Mouse (Mus musculus): ENCODE measurements around the gene Bcl2l15.
"Not testable (repeated sequence)": the region's sequence is repeated elsewhere in the genome, so short reads cannot be mapped to it uniquely, and the experiment has no call there.

Gene Bcl2l15

DNA sequence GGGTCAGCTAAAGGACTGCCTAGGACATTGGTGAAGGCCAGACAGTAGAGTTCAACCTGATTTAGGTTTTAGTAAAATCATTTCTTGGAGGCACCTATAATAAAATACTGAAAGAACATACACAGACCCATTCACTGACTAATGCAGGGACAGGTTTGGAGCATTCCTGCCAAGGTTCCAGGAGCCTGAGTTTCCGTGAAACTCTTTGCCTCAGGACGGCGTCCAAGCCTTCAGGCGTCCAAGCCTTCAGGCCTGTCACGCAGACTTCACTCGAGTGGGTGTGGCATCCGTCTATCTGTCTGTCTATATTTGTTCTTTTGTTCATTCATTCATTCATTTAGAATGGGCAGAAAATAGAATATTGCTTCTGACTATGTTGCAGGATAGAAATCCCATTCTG lies 1.3 kb upstream of the Bcl2l15 start:
- DNase-seq (ENCODE audit: low read depth) = no peak

DNA sequence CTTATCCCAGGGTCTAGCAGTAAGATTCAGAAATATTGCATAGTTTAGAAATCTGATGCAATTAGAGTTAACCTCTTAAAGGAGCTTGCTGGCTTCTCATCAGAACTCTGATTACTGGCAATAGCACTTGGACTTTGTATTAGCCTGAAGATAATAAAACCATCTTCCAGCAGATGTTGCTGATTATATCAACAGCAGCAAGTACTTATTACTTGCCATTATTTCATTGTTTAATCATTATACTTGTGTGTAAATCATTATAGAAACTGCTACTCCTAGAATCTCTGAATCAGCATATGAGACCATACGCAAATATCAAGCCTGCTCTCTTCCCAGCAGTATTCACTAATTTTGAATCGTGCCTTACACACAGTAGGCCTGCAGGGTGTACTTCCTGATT lies 1.6 kb downstream of the Bcl2l15 start:
- DNase-seq (ENCODE audit: low read depth) = no peak

- DNase-seq (ENCODE audit: low read depth) = no peak
Measured at GRCm38 (mm10) chr3:103835272-103835950, 3.0 kb downstream of the Bcl2l15 start.

DNA sequence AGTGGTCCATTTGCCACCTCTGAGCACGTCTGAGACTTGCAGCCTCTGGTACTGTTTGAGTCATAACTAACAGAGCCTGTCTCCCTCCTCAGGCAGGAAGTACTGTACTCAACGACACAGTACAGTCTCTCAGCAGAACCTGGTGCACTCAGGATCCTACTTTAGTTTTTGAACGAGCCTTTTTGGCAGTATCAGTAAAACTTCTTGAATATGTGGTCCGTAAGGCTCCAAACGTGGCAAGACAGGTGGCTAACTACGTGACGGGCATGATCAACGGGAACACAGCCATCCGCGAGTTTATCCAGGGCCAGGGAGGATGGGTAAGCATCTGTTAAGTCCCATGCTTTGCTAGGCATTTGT lies 3.5 kb downstream of the Bcl2l15 start:
- peak; percentile 29 for DNase-seq (ENCODE audit: low read depth)

GRCm38 (mm10) chr3:103836453-103836852 lies 4.1 kb downstream of the Bcl2l15 start:
- DNase-seq (ENCODE audit: low read depth) = no peak

GRCm38 (mm10) chr3:103839711-103840110 lies 7.3 kb downstream of the Bcl2l15 start:
- no peak for DNase-seq (ENCODE audit: low read depth)

- DNase-seq (ENCODE audit: low read depth) = not testable (repeated sequence)
Measured at GRCm38 (mm10) chr3:103840195-103840594, 7.8 kb downstream of the Bcl2l15 start.

DNA sequence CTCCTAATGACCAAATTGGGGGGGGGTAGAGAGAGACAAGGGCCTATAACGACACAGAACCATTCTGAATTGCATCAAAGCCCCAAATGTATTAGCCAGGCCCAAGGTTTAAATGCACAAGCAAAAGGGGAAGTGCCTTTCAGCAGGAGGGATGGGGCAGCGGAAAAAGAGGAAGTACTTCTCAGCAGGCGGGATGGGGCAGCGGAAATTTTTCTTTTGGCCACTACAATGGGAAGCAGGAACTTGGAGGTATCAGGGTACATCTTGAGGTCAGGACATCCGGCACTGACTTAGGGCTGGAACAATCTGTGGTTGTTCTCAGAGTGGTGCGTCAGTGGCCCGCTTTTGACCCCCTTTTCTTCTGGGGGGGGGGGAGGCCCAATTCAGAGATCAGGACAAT lies 8.5 kb downstream of the Bcl2l15 start:
- DNase-seq (ENCODE audit: low read depth) = peak; percentile 48

DNA sequence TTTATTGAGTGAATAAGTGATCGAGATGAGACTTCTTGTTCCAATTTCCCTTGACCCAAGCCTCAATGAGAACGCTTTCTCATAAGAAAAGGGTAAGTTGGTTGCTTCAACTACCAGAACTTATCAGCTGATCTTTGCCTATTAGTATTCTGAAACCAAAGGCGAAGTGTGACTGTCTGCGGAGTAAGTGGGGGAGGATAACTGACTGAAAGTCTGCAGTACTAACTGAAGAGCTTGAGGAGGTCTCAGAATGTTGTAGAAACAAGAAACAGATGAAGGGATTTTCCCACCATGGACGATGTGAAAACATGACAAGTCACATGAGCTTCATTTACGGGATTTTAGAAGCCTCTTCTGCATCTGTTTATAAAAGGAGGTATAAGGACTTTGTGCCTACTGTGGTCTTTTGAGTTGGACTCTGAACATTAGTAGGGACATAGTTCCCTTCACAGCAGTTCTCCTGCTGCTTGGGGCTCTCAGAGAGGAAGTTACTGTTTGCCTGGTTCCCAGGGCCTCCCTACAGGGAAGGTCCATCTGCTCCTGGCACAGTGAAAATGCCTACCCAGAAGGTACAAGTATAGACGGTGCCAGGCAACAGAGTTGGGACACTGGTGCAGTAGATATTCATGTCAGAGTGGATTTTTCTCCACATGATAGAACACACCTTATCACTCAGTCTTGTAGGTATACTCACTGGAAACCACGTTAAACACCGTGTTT lies 18.4 kb downstream of the Bcl2l15 start:
- no peak for DNase-seq (ENCODE audit: low read depth)

DNA sequence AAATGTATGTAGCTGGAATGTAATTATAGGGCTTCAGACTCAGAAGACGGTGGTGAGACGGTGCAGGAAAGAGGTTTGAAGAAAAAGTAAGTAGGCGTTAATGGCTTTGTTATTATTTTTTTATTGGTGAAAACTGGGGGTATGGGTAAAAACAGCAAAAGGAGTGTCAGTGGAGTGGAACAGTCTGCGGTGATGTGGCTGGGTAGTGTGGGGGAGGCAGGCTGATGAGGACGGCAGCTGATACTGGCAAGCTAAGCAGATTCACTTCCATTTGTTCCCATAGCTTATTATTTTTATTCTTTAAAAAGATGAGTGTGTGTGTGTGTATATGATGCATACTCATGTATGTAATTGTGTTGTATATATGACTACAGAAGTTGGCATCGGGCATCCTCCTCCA lies 19.1 kb downstream of the Bcl2l15 start:
- no peak for DNase-seq (ENCODE audit: low read depth)

DNA sequence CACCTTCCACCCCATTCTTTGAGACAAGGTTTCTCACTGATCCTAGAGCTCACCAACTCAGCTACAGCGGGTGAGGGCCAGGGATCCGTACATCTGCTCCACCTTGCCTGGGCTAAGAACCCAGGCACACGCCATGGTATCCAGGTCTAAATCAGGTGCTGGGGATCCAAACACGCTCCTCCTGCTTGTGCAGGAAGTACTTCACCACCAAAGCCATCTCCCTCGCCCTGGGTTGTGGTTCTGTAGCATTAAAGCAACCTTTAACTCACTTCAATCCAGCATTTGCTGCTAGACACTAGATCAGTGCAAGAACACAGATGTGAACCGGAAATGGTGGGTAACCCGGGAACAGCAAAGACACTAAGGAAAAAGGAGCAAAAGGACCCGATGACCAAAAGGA lies 19.5 kb downstream of the Bcl2l15 start:
- no peak for DNase-seq (ENCODE audit: low read depth)

DNA sequence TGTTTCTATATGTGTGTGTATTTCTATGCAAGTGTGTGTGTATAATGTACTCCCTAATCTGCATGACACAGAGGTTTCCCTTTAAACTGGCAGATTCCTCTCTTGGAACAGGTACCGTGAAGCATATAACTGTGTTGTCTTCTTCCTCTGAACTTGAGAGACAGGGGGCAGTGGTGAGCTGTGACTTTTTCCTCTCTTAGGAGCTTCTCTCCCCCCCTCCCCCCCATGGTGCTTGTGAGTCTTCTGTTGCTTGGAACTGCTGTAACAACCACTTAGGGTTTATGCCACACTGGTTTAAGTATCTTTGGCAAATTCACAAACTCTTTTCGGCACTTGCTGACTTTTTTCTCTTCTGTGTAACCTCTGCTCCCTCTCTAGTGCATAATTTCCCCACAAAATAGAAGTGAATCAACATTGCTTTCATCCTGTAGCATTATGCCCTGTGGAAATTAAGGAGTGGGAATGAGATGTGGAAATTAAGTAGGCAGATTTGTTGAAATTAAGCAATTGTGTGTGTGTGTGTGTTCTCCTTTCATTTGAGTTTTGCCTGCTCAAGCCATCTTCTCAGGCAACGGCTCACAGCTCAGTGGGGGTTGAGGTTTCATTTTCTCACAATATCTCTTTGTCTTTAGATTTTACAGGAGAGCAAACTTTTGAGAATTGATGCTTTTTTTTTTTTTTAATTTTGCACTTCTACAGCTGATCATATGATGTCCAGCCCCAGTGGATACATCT lies 20.3 kb downstream of the Bcl2l15 start:
- peak; percentile 94 for DNase-seq (ENCODE audit: low read depth)

DNA sequence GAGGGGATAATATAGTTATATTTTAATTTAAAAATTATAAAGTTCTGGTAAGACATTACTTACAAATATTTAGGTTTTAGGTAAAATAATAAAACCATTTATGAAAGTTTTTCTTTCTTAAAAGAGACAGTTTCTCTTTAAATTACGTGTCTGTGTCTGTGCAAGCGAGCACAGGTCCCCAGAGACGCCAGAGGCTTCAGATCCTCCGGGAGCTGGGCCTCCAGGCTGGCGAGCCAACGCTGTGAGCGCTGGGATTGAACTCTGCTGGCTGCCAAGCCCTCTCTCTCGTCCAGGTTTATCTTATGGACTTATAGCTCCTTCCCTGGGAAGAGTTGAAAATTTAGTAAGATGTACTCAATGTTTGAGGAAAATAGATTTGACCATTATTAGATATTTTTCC lies 21.4 kb downstream of the Bcl2l15 start:
- no peak for DNase-seq (ENCODE audit: low read depth)

GRCm38 (mm10) chr3:103857036-103857805 lies 24.8 kb downstream of the Bcl2l15 start:
- DNase-seq (ENCODE audit: low read depth) = no peak

DNA sequence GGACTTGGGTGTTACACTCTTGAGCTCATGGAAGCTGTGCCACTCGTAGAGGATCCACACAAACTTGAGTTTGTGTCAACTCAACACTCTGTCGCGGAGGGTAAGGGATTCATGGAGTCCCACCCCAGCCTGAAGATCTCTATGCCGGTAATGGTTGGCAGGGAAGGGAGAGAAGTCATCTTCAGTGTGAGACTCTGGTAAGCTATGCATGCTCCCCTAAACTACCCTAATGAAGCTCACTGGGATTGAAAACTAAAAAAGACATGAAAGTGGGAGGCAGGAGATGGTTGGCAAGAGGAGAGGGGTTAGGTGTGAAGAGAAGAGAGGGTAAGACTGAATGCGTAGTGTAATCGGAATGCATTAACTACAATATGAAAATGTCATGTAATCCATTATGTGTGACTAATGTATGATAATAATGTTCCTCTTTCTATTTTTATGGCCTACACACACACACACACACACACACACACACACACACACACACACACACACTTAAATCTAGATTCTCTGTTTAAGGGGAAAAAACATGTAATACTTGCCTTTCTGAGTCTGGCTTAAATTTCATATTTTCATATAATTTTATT lies 25.7 kb downstream of the Bcl2l15 start:
- peak; percentile 31 for DNase-seq (ENCODE audit: low read depth)

DNA sequence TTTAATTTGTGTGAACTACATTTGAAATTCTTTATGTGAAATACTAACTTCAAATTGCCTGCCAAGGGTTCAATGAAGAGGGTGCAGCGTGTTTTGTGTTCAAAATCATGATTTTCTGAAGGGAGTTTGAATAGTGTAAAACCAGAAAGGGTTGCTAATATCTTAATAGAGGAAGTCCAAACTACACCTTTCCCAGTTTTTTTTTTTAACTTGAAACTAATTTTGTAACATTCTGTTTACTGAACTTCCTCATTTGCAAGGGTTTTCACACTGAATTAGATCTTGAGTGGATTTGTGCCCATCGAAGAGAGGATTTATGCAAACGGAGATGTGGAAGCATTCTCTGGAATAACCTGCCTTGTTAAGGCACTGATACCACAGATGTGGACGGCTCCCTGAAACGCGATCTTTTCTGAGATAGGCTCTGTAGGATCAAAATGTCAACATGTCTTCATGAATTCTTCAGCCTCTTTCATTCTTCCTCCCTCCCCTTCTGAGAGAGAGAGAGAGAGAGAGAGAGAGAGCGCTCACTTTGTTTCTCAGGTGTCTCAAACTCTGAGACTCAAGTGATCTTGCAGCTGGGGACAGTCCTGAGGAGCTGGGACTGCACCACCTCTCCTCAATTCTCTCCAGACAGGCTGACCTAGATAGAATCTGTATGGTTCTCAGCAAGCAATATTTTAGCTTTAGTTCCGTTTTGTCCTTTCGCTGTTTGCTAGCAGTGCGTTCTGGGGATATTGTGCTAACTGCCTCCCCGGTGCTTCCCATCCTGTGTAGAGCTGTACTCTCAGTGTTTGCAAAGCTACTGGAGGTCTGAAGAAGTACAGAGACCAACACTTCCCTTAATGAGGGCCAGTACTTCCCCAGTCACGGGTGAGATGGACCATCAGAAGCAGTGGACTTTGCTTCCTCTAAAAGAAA lies 26.7 kb downstream of the Bcl2l15 start, which contains the start of gene Ptpn22:
Ptpn22 (plus strand) TSS at position 915 of the 921 bp plus-strand sequence.
- no peak for DNase-seq (ENCODE audit: low read depth)

DNA sequence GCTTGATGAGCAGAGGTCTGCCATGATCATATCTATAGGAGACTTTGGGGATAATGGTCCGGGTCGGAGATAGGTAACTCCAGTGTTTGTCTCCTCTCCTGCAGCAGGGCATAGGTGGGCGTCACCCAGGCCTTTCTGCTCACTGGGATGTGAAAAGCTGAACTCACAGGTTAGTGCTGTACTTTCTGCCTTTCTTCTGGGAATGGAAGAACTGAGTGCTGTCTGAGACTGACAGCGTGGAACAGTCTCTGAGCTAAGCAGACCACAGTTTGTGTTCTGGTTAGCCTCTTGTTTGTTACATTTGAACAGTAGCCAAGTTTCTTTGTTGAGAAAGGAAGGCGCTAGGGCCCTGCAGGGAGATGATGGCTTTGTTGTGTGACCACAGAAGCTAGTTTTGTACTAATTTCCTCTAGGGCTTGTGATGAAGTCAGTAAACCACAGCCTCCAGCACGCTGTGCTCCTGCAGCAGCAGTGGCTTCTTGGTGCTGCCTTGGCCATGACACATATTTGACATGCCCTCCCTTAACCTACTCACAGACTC lies 27.5 kb downstream of the Bcl2l15 start:
- DNase-seq (ENCODE audit: low read depth) = peak; percentile 98

- peak; percentile 40 for DNase-seq (ENCODE audit: low read depth)
Measured at GRCm38 (mm10) chr3:103862721-103863220, 30.4 kb downstream of the Bcl2l15 start.

GRCm38 (mm10) chr3:103864200-103864599 lies 31.8 kb downstream of the Bcl2l15 start:
- DNase-seq (ENCODE audit: low read depth) = no peak

DNA sequence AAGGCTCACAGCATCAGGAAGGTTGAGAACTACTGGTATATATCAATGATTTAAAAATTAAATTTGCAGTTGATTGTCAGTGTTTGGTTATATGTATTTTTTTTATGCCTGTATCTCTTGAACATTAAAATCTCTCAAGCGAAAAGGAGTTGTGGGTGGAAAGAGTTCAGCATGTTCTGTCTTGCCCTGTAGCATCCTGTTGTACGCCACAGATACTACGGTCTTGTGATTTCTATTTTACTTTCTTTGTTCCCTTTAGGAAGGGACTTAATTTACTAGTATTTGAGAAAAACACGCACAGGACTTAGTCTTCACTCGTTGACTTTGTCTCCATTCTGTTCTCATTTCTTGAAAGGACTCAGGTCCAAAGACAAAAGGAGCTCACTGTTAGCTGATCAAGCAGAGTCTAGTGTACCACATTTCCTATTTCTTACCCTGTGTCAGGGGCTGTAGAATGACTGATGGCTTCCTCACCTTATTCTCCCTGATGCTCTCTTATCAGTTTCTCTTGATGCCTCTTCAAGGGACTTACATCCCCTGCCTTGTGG lies 35.1 kb downstream of the Bcl2l15 start:
- no peak for DNase-seq (ENCODE audit: low read depth)
